Mouse (Mus musculus) heart, adult 2 months (tissue): Measurements from ENCODE around the gene Tenm4.

Source experiments
- CTCF ChIP-seq: fragments of 200-600 bp; IDR thresholded peaks from 2 replicates; pipeline ENCODE4 v1.8.1; 2022; ENCODE audit warnings: antibody characterized with exemption, mild to moderate bottlenecking, moderate library complexity
- POLR2A ChIP-seq: fragments of 200-500 bp; IDR thresholded peaks from 2 replicates; pipeline ENCODE4 v1.6.1; 2011; ENCODE audit warnings: mild to moderate bottlenecking, low read depth, low read length, control low read depth; ENCODE audit not compliant: insufficient read depth

- TF ChIP-seq CTCF (no peak), POLR2A (no peak)
Measured at GRCm38 (mm10) chr7:96859684-96860083, 688.6 kb downstream of the Tenm4 start.
